Mouse (Mus musculus): ENCODE results near the gene Trp53bp2.

Gene Trp53bp2

GRCm38 (mm10) chr1:182500224-182500623, 91.3 kb downstream of the Trp53bp2 start:
- DNase-seq (ENCODE audit: low spot score in 2 of 2): no peak

GRCm38 (mm10) chr1:182500843-182501242, 91.9 kb downstream of the Trp53bp2 start:
- DNase-seq (ENCODE audit: low spot score in 2 of 2): no peak

GRCm38 (mm10) chr1:182501815-182502405, 92.9 kb downstream of the Trp53bp2 start:
- no peak for DNase-seq (ENCODE audit: low spot score in 2 of 2)

- DNase-seq (ENCODE audit: low spot score in 2 of 2): no peak
Observed at GRCm38 (mm10) chr1:182502491-182503050, 93.6 kb downstream of the Trp53bp2 start.

GRCm38 (mm10) chr1:182503206-182503900, 94.4 kb downstream of the Trp53bp2 start:
- no peak for DNase-seq (ENCODE audit: low spot score in 2 of 2)

GRCm38 (mm10) chr1:182504223-182504622, 95.3 kb downstream of the Trp53bp2 start:
- DNase-seq (ENCODE audit: low spot score in 2 of 2): no peak

- no peak for DNase-seq (ENCODE audit: low spot score in 2 of 2)
Observed at GRCm38 (mm10) chr1:182505291-182505690, 96.3 kb downstream of the Trp53bp2 start.

GRCm38 (mm10) chr1:182506229-182506986, 97.4 kb downstream of the Trp53bp2 start:
- DNase-seq (ENCODE audit: low spot score in 2 of 2): no peak

GRCm38 (mm10) chr1:182509110-182509797, 100.3 kb downstream of the Trp53bp2 start:
- no peak for DNase-seq (ENCODE audit: low spot score in 2 of 2)

- no peak for DNase-seq (ENCODE audit: low spot score in 2 of 2)
Observed at GRCm38 (mm10) chr1:182511073-182511472, 102.1 kb downstream of the Trp53bp2 start.

GRCm38 (mm10) chr1:182511778-182512177, 102.8 kb downstream of the Trp53bp2 start:
- DNase-seq (ENCODE audit: low spot score in 2 of 2): no peak
